Mouse (Mus musculus): ENCODE results near the gene Phb2.
"Not testable (repeated sequence)": the region's sequence is repeated elsewhere in the genome, so short reads cannot be mapped to it uniquely, and the experiment has no call there.

Phb2 gene

GRCm38 (mm10) chr6:124711824-124712782 is at the start of gene Phb2, which contains the start of gene Emg1:
Gene Phb2, plus strand, starts transcription at chr6:124712336.
Gene Emg1, minus strand, starts transcription at chr6:124712178.
- peak; percentile 98 for DNase-seq (ENCODE audit: low spot score in 2 of 2)

- DNase-seq (ENCODE audit: low spot score in 2 of 2): peak; percentile 97 to 98
Measured at GRCm38 (mm10) chr6:124662477-124663423, 49.4 kb upstream of the Phb2 start, which contains the start of gene Lpcat3. Gene Lpcat3, plus strand, starts transcription at chr6:124663027.

DNA sequence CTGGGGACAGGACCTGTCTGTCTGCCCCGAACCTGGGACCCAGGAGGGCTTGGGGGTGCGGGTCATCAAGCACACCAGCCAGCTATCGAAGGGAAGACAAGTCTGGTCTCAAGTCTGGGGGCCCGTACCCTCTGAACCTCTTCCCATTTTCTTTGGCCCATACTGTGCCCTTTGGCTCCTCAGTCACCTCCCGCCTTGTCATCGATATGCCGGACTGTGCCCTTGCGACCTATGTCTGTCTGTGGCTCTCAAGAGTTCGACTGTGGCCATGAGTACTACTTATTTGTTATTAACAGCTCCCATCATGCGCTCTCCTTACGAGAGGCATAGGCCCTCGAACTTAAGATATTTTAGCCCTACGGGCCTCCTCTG is 48.7 kb upstream of the Phb2 start:
- DNase-seq (ENCODE audit: low spot score in 2 of 2): peak in 1 of 2 experiments; percentile 29

DNA sequence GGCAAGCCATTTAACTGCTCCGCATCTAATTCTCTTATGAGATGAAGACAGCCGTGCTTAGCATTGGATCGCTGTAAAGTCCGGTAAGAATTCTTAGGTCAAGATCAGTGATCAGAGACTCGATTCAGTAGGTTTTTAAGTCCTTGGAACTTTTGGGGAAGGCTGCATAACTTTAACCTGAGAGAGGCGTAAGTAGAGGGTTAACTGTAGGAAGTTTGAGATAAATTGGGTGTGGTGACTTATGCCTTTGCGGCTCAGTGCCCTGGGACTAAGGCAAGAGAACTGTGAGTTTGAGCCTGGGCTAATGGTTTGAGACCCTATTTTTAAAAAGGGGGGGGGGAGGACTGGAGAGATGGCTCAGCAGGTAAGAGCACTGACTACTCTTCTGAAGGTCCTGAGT is 47.9 kb upstream of the Phb2 start:
- no peak for DNase-seq (ENCODE audit: low spot score in 2 of 2)

DNA sequence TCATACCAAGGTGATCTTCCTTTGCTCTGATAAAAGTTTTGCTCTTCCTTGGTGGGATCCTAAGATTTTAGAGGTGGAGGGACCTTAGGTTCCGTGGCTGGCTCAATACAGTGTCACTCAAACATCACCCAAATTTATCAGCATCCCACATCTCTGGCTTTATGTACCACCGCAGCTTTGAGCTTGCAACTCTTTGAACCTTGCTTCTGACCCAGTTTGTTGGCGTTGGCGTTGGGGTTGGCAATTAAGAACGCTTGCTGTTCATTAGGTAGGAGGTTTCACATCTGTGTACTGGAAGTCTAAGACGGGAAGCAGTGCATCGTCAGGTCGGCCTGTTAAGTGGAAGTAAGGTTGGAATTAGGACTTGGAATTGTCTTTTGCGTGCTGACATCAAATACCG is 47.1 kb upstream of the Phb2 start:
- DNase-seq (ENCODE audit: low spot score in 2 of 2): no peak

DNA sequence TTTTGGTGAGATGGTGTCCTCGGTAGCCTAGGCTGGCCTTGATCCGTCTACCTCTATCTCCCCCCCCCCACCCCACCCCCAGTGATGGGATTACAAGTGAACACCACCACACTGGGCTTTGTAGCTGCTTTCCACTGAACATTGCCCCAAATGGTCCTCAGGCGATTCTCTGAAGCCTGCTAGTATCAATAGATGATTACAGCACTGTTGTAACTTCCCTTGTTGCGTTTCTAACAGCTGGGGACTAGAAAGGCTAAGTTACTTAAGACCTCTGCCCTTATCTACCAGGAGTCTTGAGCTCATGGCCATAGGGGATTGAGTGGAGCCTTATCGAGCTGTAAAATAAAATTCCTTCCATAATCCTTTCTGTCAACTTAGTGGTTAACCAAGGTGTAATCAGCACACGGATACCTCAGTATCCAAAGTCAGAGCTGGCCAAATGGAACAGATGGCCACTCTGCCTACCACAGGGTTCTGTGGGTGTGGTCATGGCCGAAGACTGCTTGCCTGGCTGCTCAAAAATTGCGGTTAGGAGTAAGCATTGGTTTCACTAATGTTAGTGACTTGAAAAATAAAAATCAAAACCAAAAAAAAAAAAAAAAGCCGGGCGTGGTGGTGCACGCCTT is 42.8 kb upstream of the Phb2 start:
- DNase-seq (ENCODE audit: low spot score in 2 of 2): no peak

DNA sequence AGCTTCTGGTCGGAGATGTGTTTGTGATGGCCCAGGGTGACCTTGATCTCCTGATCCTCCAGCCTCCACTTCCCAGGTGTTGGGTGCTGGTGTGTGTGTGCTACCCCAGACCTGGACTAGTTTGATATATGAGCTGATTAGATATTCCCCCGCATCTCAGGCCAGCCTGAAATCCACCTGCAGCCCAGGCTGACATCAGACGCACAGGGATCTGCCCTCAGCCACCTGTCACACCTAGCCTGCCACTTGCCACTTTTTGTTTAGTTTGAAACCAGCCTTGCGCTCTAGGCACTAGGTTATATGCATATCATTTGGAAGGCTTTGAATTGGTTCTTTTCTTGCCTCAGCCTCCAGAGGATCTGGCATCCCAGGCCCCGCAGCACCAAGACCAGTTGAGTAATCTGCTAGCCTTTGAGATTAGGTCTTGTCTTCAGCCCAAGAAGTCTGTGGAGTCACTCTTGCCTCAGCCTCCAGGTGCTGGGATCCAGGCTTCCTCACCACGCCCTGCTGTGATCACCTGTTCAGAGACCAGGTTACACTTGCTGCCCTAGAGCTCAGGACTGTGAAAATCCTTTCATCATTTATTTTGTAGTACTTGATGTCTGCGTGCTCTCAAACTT is 41.7 kb upstream of the Phb2 start:
- no peak for DNase-seq (ENCODE audit: low spot score in 2 of 2)

DNA sequence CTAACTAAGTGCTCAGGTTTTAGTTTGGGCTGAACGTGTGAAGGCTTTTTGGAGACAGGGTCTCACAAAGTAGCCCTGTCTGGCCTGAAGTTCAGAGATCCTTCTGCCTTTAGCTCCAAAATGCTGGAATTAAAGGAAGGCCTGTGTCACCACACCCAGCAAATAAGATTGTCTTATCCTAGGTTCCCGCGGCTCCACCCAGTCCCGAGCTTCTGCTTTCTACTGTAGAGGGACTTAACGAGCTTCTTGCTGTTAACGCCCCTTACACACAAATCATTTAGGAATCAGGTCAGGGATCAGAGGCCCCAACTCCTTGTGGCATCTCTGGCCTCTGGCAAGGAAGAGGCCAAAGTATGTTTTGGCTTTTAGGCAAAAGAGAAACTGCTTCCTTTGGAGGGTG is 40.0 kb upstream of the Phb2 start:
- no peak for DNase-seq (ENCODE audit: low spot score in 2 of 2)

GRCm38 (mm10) chr6:124673619-124674018 is 38.5 kb upstream of the Phb2 start:
- DNase-seq (ENCODE audit: low spot score in 2 of 2): peak; percentile 48 to 69

DNA sequence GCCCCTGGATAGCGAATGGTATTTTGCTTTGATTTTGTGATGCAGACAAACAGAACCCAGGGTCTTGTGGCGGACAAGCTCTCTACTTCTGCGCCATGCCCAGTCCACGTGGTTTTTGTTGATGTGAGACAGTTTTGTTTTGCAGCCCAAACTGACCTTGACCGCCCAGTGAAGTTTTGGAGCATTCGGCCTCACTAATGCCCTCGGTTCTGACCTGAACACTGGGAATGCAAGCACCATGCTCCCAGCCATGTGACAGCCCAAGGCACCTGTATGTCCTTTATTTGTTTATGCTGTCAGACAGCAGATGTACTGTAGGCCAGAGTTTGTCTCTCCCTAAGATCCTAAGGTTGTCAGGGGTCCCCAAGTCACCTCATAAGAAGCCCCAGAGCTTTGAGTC is 37.5 kb upstream of the Phb2 start:
- no peak for DNase-seq (ENCODE audit: low spot score in 2 of 2)

DNA sequence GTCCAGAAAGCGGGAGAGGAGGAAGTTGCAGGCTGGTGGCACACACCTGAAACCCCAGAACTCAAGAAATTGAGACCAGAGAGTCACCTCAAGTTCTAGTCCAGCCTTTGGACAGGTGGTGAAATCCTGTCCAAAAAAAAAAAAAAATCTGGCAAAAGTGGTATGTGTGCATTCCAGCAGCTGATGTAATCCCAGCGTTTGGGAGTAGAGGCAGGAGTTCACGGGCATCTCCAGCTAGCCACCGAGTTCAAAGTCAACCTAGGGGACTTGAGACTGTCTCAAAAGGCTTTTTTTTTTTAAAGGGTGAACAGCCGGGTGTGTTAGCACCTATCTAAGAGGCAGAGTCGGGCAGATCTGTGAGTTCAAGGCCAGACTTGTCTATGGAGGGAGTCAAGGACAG is 36.0 kb upstream of the Phb2 start:
- no peak for DNase-seq (ENCODE audit: low spot score in 2 of 2)

GRCm38 (mm10) chr6:124678769-124679168 is 33.4 kb upstream of the Phb2 start:
- DNase-seq (ENCODE audit: low spot score in 2 of 2): no peak

DNA sequence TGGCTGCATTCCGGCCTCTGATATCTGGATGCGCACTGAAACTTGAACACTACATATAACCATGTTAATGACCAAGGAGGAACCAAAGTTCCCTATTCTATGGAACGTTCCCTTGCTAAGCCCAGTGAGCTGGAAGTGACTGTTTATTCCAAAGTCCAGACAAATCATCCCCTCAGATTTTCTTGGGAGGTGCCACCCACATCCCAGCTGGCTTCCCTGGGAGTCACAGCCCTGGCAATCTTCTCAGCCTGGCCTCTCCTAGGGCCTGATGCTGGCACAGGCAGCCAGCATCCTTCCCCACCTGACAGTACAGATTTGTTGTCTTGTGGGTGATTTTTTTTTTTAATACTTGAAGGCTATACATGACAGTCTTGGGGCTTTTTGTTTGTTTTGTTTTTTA is 32.6 kb upstream of the Phb2 start:
- DNase-seq (ENCODE audit: low spot score in 2 of 2): peak in 1 of 2 experiments; percentile 26

GRCm38 (mm10) chr6:124682291-124682690 is 29.8 kb upstream of the Phb2 start:
- DNase-seq (ENCODE audit: low spot score in 2 of 2): not testable (repeated sequence)

GRCm38 (mm10) chr6:124683591-124684417 is 28.3 kb upstream of the Phb2 start:
- peak in 1 of 2 experiments; percentile 34 for DNase-seq (ENCODE audit: low spot score in 2 of 2)

DNA sequence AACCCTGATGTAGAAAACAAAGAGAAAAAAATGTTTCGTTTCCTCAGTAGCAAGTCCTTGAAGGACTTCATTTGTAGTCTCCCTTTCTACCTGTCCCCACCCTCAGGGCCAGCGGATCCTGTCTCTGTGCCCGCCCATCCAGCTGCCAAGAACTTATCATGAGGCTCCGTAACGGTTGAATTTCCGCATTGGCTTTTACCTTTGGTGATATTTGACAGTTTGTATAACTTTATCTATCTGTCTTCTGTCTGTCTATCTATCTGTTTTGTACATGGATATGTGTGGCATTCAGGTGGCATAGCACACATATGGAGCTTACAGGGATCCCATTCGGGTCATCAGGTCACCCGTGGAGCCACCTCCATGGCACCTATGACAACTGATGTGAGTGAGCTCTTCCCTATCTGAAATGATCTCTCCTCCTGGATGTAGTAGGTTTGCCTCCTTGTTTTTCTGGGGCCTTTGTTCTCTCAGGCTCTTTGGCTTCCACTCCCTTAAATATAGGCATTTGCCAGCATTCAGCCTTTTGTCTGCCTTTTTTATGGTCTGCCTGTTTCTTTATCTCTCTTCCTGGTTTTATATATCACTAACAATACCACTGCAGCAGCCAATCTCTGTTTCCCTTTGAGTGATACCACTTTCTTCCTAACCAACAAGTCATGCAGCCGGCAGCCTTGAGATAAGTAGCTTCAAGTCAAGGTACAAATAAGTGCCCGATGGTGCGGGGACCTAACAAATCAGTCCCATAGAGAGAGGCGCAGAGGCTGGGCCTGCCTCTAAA is 26.3 kb upstream of the Phb2 start:
- DNase-seq (ENCODE audit: low spot score in 2 of 2): no peak

DNA sequence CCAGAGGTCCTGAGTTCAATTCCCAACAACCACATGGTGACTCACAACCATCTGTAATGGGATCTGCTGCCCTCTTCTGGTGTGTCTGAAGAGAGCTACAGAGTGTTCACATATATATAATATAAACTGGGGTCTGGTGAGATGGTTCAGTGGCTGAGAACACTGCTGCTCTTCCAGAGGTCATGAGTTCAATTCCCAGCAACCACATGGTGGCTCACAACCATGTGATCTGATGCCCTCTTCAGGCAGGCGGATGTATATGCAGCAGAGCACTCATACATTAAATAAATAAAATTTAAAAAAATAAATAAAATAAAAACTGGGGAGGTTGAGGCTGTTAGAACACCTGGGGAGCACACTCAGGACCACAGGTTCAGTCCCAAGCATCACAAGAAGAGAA is 25.5 kb upstream of the Phb2 start:
- DNase-seq (ENCODE audit: low spot score in 2 of 2): not testable (repeated sequence)

DNA sequence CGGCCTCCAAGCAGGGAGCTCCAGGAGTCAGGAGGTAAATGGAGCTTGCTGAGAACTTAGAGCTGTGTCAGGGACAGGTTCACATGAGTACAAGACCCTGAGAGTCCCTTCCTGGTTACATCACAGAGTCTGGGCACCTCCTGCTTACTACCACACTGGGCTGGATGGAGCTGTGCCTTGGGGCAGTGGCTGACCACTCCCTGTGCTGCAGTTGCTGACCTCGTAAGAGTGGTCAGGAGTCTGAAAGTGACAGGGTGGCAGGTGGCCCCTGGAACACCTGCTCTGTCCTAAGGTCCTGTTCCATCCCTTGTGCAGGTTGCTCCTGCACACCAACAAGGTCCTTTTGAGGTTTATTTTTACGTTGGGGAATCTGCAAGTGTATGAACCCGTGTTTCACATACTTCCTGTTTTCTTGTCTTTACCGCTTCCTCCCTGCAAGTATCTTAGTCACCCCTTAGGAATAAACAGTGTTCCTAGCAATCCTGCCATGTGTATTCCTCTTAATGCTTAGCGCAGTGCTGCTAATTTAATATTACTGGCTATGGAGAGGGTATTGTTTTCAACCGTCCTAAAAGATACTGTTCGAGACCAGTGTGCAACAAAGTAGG is 23.9 kb upstream of the Phb2 start:
- no peak for DNase-seq (ENCODE audit: low spot score in 2 of 2)

DNA sequence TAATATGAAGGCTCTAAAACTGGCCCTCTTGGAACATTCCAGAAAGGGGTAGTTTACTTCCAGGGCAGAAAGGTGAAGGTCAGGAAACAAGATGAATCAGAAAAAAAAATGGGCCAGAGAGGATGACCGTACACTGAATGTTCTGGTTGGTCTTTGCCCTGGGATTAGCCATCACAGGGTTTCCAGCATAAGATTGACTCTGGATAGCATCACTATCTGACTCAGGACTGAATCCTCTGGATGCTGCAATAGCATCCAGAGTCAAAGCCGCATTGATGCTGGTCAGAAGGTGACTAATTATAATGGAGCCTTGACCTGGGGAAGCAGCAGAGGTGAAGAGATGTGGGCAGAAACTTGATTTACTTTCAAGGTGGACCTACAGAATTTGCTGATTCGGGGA is 23.1 kb upstream of the Phb2 start:
- DNase-seq (ENCODE audit: low spot score in 2 of 2): no peak
